Mouse (Mus musculus): ENCODE data around the gene Cyp2a4.
A peak's percentile ranks its signal among the peaks of the same experiment; 100 is the strongest.
"Not testable (repeated sequence)": the region's sequence is repeated elsewhere in the genome, so short reads cannot be mapped to it uniquely, and the experiment has no call there.

DNA sequence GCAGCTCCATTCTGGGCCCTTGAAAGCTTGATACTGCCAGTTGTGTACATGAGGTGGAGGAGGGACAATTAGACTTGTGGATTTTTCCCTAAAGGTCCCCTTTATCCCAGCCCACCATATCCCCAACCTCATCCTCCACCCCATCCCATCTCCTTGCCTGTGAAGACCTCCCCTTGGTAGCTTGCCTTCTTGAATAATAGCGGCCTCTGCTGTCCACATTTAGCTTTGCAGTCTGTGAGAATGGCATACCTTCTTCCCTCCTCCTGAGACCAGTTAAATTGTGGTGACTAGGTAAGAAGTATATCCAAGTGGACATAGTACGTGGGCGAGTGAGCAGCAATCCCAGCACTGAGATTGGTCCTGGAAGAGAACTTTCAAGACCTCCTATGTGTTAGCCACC lies 13.4 kb downstream of the Cyp2a4 start:
- TF ChIP-seq MXI1 (IDR thresholded peaks at IDR 0.05; ENCODE audit: low read depth, low read length); POLR2AphosphoS2 (IDR thresholded peaks at IDR 0.05; ENCODE audit: low read depth, low read length); ZMIZ1 (IDR thresholded peaks at IDR 0.05; ENCODE audit: low read depth, low read length); JUN (IDR thresholded peaks at IDR 0.05; ENCODE audit: insufficient read depth, low read depth, low read length); USF1 (IDR thresholded peaks at IDR 0.05; ENCODE audit: low read depth, low read length); JUND (conservative IDR thresholded peaks at IDR 0.05; ENCODE audit: low read depth, low read length); EP300 (IDR thresholded peaks at IDR 0.05; ENCODE audit: low read length); UBTF (IDR thresholded peaks at IDR 0.05; ENCODE audit: low read depth, low read length); SIN3A (IDR thresholded peaks at IDR 0.05; ENCODE audit: low read length); TBP (conservative IDR thresholded peaks at IDR 0.05; ENCODE audit: low read depth, low read length); MAZ (IDR thresholded peaks at IDR 0.05; ENCODE audit: low read depth, low read length): not testable (repeated sequence)
- peak; percentile 45 for TF ChIP-seq SMC3 (IDR thresholded peaks at IDR 0.05; ENCODE audit: low read depth, low read length)
- peak; percentile 16 to 60; a peak in 3 of 4 replicates for TF ChIP-seq CTCF (conservative IDR thresholded peaks at IDR 0.05 in 1 of 2, IDR thresholded peaks at IDR 0.05 in 1 of 2; ENCODE audit: low read depth in 2 of 2, low read length in 2 of 2)

Measured in CH12.LX (cell line).